18 mouse cellular contexts compared by ENCODE assay signal in genomic region chr2:78416574-78417109, GRCm38 (mm10).
"Had no signal": no experiment of that assay in that cellular context is flagged by ENCODE, and none has a peak within 500 bp of the region (broad histone marks: within the 10 kb centered on the region; RNA-seq: fewer than 3 reads in every experiment).

No protein-coding gene starts in this region.

- H3K9me3 ChIP-seq: kidney, embryonic 15.5 days; liver, embryonic 13.5 days; midbrain, embryonic 10.5 days; midbrain, embryonic 13.5 days; neural tube, embryonic 13.5 days had no signal

- H3K9ac ChIP-seq: kidney, embryonic 15.5 days; liver, embryonic 13.5 days; midbrain, embryonic 13.5 days; neural tube, embryonic 13.5 days had no signal

- H3K27ac ChIP-seq: kidney, embryonic 15.5 days; liver, embryonic 13.5 days; midbrain, embryonic 10.5 days; midbrain, embryonic 13.5 days; neural tube, embryonic 13.5 days had no signal

- ATAC-seq: inflammation-experienced regulatory T-cells, adult 6 months; intestine, embryonic 16.5 days; midbrain, embryonic 13.5 days; midbrain, embryonic 16.5 days had no signal

- H3K4me2 ChIP-seq: kidney, embryonic 15.5 days; liver, embryonic 13.5 days; midbrain, embryonic 13.5 days; neural tube, embryonic 13.5 days had no signal

- H3K27me3 ChIP-seq: kidney, embryonic 15.5 days; liver, embryonic 13.5 days; megakaryocyte, embryonic 14.5 days; midbrain, embryonic 13.5 days; neural tube, embryonic 13.5 days had no signal

- DNase-seq: kidney, adult 2 months; kidney, postnatal 10 days; kidney, postnatal 36 days; layer of hippocampus, adult 9-11 months; liver, embryonic 13.5 days; retina, postnatal 1 day; right cerebral cortex, postnatal 25 days; thymus, adult 18-20 months; thymus, postnatal 36 days had no signal

- H3K36me3 ChIP-seq: kidney, embryonic 15.5 days; liver, embryonic 13.5 days; midbrain, embryonic 10.5 days; midbrain, embryonic 13.5 days; neural tube, embryonic 13.5 days had no signal

- H3K4me1 ChIP-seq: kidney, embryonic 15.5 days; liver, embryonic 13.5 days; megakaryocyte, embryonic 14.5 days; midbrain, embryonic 10.5 days; midbrain, embryonic 13.5 days; neural tube, embryonic 13.5 days had no signal

- H3K4me3 ChIP-seq: kidney, embryonic 15.5 days; liver, embryonic 13.5 days; megakaryocyte, embryonic 14.5 days; midbrain, embryonic 10.5 days; midbrain, embryonic 13.5 days; myocyte; neural tube, embryonic 13.5 days had no signal
